Mouse (Mus musculus): Measurements from ENCODE around the gene Ctso.
A peak's percentile ranks its signal among the peaks of the same experiment; 100 is the strongest.

Gene Ctso

DNA sequence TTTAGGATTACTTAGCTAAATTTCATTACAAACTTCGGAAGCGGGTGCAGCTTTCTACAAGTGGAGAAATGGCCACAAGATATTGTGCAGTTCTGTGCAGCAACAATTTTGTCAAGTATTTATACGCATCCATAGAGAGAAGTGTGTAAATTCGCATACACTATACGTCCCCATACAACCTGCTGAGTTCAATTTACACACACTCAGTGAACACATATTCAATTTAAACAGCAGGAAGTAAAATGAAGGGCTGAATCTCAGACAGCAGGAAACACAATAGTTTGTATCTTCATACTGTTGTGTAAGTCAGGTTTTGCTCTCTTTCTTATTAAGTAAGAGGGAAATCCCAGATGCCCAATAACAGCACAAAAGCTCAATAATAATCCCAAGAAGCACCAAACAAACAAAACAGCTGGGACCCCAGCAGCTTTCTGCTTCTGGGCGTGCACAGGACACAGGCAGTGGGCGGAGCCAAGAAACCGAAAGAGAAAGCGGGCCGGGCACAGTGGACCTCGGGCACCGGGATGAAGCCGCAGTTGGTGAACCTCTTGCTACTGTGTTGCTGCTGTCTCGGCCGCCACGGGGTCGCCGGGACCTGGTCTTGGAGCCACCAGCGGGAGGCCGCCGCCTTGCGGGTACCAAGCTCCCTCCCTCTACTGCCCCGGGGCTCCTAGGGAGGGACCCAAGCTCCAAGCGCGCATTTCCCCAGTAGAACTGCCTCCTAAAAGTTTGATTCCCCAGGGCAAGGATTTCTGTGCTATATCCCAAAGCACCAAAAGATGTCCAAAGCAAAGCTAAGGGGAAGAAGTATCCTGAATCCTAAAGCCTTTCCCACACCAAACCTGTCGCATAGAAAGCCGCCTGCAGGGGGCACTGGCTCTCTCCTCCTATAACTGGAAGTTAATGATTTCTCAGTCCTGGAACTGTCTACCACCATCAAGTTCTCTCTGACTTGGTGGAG is at the start of gene Ctso:
Gene Ctso (plus strand): TSS at position 461 of the 961 bp plus-strand sequence.
- DNase-seq (ENCODE audit: low spot score in 2 of 2): peak; percentile 70 to 85

DNA sequence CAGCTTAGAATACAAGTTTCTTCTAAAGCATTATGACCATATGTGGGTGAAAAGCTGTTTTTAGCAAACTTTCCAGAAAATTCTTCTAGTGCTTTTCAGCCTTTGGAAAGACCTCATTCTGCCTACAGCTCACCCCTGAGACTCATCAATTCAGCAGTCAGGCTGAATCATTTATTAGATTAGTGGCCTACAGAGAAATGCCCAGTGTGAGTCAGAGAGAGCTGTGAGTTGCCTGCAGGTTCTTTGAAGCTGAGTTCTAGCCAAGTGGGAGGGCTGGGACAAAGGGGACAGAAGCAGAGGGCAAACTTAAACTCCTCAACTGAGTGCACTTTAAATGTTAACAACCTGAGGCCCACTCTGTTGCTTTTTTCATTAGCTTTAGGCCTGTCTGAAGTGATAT is 48.5 kb upstream of the Ctso start:
- DNase-seq (ENCODE audit: low spot score in 2 of 2): no peak

DNA sequence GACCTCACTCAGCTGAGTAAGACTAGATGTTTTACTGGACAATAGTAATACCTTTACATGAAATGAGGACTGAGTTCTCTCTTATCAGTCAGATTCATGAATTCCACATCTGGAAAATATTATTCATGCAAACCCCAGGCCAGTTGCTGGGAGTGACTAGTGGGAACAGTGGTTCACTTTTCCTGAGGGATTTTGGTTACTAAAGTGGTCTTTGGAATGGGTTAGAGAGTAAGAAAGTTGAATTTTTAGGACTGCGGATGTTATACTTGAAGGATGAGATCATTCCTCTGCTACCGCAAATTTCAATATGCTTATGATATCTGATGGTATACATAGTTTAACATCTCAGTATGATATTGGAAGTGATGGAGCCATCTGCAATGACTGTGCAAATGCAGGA is 46.8 kb upstream of the Ctso start:
- DNase-seq (ENCODE audit: low spot score in 2 of 2): no peak

GRCm38 (mm10) chr3:81889137-81889536 is 43.3 kb upstream of the Ctso start:
- no peak for DNase-seq (ENCODE audit: low spot score in 2 of 2)

DNA sequence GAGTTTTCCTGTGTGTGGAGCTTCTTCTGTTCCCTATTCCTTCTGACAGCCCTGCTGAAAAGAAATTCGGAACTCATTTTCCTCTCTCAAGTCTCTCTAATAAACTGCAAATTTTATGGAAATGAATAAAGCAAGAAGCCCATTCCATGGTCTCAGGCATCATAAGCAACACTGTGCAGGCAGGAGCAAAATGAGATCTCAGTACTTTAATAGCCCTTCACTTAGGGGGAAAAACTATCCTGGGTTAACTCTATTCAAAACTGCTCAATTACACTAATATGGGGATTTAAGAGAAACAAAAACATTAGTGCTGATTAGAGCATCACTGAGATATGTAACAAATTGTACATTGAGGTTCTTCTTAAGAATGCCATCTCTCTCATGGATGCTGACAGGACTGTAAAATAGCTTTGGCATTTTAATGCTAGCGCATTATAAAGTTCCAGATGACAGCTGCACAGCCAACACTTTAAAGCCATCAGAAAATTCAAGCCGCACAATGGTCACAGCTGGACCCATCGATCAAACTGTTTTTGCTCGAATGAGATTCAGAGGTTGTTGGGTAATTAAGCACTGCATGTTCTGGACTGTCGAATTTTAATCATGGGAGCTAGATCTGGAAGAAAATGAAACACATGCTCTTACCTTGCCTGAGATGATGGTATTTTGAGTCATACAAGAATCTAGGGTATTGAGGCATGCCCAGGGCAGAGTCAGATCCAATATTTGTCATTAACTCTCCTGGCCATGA is 21.9 kb upstream of the Ctso start:
- no peak for DNase-seq (ENCODE audit: low spot score in 2 of 2)

DNA sequence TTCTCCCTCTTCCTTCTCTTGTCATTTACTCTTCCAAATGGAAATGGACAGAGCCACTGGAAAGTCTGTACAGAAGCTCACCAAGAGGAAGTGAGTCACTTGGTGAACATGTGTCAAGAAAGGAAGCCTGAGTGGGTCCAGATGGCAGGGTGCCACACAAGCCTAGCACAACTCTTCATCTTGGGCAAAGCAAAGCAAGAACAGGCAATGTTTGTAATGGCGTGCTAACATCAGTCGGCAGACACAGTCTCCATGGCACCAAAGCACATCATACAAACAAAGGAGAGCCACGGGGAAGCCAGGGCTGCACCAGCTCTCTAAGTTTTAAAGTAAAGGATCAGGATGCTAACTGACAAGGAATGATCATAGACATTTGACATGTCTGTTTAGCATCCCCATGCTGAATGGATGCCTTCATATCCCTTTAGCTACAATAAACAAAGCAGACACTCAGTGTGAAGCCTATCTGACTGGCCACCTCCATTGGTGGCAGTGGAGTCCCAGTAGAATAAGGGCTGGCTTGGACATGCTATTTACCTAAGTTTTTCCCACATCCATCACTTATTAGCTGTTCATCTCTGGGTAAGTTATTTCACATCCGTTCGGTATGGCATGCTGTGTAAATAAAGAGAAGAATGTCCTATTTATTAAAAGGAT is 16.2 kb upstream of the Ctso start:
- no peak for DNase-seq (ENCODE audit: low spot score in 2 of 2)

DNA sequence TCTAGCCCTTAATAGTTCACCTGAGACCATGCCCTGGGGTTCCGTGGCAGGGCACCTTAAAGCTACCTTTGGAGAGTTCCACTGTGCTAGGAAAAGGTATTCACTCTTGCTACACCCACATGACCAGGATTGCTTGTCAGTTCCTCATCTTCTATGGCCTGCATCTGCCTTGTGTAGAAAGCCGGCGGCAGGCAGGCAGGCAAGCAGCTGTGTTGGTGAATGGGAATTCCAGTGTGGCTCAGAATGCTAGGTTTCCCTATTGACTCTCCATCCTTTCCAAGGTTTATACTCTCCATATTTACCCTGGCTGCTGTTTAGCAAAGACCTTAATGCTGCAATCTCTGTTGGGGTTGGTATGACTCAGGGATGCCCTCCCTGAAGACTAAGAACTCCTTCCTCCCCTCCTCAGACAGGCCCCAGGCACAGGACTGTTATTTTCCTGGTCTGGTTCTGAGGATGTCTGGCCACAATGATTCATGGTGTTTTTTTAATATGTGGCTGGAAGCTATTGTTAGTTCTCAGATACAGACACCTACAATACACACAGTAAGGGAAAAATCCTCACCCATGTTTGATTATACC is 15.0 kb upstream of the Ctso start:
- DNase-seq (ENCODE audit: low spot score in 2 of 2): no peak

- DNase-seq (ENCODE audit: low spot score in 2 of 2): no peak
These were observed 14.2 kb upstream of the Ctso start for GRCm38 (mm10) chr3:81918215-81918614.

DNA sequence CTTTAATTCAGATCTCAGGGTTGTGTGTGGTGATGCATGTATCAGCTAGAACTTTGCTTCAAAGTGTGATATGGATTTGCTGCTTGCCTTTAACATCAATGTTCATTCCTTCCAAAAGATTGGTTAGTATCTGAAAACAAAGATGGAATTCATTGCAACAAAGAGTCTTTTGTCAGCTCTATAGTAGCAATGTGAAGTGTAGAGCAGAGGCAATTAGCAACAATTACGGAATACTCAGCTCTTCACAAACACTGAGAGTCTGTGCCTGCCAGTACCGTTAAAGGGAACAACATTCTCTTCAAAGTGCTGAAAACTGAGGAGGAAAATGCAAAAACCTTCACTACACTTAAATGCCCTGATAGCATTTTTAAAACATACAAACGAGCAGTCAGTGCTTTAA is 12.7 kb upstream of the Ctso start:
- DNase-seq (ENCODE audit: low spot score in 2 of 2): no peak

DNA sequence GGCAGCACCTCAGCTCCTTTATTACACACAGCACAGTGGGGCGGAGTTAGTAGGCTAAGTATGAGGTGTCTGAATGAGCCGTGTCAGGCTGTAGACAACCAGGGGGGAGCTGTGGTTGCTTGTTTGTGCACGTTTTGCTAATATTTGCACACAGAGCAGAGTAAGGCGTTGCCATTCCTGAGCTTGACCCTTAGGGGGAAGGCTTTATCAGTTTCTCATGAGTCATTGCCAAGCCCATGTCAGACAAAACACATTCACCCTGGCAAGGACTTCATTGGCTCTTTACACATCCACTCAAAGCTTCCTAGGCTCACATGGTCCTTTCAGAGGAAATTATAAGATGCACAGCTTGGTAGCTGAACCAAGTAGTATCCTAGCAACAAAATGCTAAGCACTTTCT is 9.5 kb upstream of the Ctso start:
- no peak for DNase-seq (ENCODE audit: low spot score in 2 of 2)

GRCm38 (mm10) chr3:81924931-81925330 is 7.5 kb upstream of the Ctso start:
- no peak for DNase-seq (ENCODE audit: low spot score in 2 of 2)

GRCm38 (mm10) chr3:81925856-81926255 is 6.5 kb upstream of the Ctso start:
- no peak for DNase-seq (ENCODE audit: low spot score in 2 of 2)

- DNase-seq (ENCODE audit: low spot score in 2 of 2): no peak
These were observed 5.6 kb upstream of the Ctso start for GRCm38 (mm10) chr3:81926764-81927325.

DNA sequence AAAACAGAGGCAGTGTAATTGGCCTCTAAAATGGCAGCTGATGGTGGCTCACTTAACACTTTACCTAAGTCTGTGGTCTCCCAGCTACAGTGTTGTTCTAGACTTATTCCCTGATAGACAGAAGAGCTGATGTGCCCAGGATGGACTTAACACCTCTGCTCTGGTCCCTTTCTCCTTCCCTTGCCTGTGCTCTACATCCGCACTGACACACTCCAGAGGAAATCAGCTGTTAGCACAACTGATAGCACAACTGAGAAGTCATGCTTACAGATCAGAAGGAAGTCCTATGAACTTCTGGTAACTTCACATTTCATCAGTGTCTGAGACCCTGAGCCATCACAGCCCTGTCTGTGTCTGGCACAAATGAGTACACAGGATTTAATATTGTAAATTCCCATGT is 3.3 kb upstream of the Ctso start:
- no peak for DNase-seq (ENCODE audit: low spot score in 2 of 2)

DNA sequence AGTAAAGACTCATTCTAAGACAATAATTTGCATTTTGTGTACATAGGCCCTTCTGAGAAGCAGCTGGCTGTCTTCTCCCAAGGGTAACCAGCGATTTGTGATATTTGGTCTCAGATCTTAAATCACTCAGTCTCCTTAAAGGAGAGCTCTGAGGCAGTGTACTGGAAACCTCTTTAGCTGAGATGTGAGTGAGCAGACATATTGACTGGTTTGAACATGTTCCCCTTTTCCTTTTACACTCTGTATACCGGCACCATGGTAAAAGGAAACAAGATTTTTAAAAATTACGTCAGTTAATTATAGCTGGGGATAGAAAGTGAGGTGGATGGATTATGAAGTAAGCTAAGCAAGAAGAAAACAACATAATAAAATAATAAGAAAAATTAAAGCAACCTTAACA is 706 bp upstream of the Ctso start:
- DNase-seq (ENCODE audit: low spot score in 2 of 2): no peak

- DNase-seq (ENCODE audit: low spot score in 2 of 2): no peak
These were observed 947 bp downstream of the Ctso start for GRCm38 (mm10) chr3:81933348-81933747.

DNA sequence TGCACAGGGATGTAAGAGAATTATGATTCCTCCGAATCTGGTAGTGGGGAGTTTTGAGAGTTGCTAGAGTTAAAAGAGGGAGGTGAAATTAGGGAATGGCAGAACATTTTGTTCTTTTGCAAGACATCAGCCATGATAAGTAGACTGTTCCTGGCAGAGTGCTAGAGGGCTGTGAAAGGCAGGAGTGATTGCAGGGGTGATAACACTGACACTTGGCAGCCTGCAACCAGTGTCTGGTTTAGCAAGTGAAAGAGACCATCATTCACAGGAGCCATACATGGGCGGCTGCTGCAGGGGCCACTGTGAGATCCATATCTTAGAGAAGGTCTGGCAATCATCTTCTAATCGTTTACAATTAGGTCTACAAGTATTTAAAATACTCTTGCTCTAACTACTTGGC is 6.5 kb downstream of the Ctso start:
- no peak for DNase-seq (ENCODE audit: low spot score in 2 of 2)

DNA sequence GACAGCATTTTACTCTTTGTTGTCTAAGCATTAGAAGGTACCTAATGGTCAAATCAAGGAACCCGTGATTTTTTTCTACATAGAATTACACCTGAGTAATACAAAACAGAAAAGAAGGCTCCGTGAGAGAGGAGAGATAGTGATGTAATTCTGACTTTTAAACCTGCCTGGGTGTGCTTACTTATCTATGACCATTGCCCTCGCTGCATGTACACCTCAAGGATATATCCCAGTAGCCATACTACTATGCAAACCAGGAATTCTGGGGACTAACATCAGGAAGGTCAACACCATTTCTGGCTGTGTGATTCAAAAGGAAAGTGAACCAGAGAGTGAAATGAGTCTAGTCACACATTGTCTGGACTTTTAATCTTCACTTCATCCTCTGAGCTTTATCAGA is 9.9 kb downstream of the Ctso start:
- no peak for DNase-seq (ENCODE audit: low spot score in 2 of 2)

DNA sequence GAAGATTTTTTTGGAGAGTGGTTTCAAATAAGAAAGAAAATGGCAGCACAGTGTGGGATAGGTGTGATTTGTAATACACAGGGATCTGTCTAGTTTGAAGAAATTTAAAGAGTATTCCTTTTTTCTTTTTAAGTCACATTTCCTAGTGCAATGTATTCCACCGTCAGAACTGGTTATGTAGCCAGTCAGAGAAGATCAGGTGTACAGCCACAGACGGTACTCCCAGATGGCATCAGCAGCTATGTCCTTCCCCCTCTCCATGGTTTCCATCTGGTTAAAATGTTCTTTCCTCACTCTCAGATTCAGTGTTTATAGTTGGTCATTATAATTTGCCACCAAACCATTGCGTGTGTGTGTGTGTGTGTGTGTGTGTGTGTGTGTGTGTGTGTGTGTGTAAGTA is 10.7 kb downstream of the Ctso start:
- no peak for DNase-seq (ENCODE audit: low spot score in 2 of 2)

DNA sequence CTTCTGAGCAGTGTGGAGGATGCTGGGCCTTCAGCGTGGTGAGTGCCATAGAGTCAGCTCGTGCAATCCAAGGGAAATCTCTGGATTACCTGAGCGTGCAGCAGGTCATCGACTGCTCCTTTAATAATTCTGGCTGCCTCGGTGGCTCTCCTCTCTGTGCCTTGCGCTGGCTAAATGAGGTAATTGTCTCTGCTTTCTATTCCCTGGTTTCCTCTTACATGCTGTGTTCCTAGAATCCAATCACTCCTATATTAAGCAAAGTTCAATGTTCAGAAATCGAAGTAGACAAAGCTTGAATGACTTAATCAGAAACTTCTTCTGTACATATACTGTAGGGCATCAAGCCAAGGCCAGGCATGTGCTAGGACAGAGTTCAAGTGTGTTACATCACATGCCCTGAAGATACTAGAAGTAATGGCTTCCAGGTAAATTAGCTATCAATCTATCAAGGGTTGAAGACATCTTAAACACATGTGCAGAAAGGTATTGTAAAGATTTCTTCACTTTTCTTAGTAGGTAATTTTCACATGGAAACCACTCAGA is 12.5 kb downstream of the Ctso start:
- DNase-seq (ENCODE audit: low spot score in 2 of 2): no peak

- no peak for DNase-seq (ENCODE audit: low spot score in 2 of 2)
These were observed 16.6 kb downstream of the Ctso start for GRCm38 (mm10) chr3:81949048-81949447.

Data from frontal cortex, postnatal 14 days (tissue).